Mouse (Mus musculus) G1E (cell line): Measurements from ENCODE around the gene Six3. TPM values are rescaled to one million over a fixed set of nuclear protein-coding genes. Genes with fewer than 3 reads are reported as not detected.

Experiments
- ATAC-seq: 2 replicates; pipeline ENCODE4 v1.8.0; 2016; ENCODE audit warnings: mild to moderate bottlenecking; ENCODE audit not compliant: insufficient number of reproducible peaks, poor library complexity, low FRiP score, severe bottlenecking; ENCODE audit errors: extremely low read depth
- DNase-seq: peaks from one replicate; pipeline ENCODE4 v3.0.0; 2012; ENCODE audit warnings: low spot score
- H3K27me3 ChIP-seq: 2 replicates; pipeline ENCODE4 v1.6.1; 2012; ENCODE audit warnings: mild to moderate bottlenecking, low read length, inconsistent platforms; ENCODE audit not compliant: insufficient read depth
- H3K36me3 ChIP-seq: replicated peaks from 2 replicates; pipeline ENCODE3; 2012; ENCODE audit warnings: mild to moderate bottlenecking, inconsistent platforms
- H3K4me1 ChIP-seq: 2 replicates; pipeline ENCODE4 v1.6.1; 2012; ENCODE audit warnings: low read depth, low read length, inconsistent platforms, mixed read lengths; ENCODE audit not compliant: insufficient read depth
- H3K4me3 ChIP-seq: 2 replicates; pipeline ENCODE4 v1.5.1; 2012; ENCODE audit warnings: low read depth, mild to moderate bottlenecking, inconsistent platforms, low read length, moderate library complexity, mixed read lengths
- H3K9me3 ChIP-seq: replicated peaks from 2 replicates; pipeline ENCODE4 v1.6.1; 2012; ENCODE audit warnings: inconsistent platforms
- CTCF ChIP-seq: IDR thresholded peaks from 2 replicates; pipeline ENCODE4 v1.5.1; 2012; ENCODE audit warnings: low read depth, low read length, inconsistent platforms, mixed read lengths
- GATA1 ChIP-seq: IDR thresholded peaks from 2 replicates; pipeline ENCODE4 v1.6.1; 2012; ENCODE audit warnings: borderline replicate concordance, low read length, inconsistent platforms, mixed read lengths
- GATA2 ChIP-seq: IDR thresholded peaks from 2 replicates; pipeline ENCODE4 v1.6.1; 2012; ENCODE audit warnings: low read depth, low read length, inconsistent platforms, borderline replicate concordance
- POLR2AphosphoS5 ChIP-seq: IDR thresholded peaks from 2 replicates; pipeline ENCODE4 v1.6.1; 2012; ENCODE audit warnings: low read depth, low read length, inconsistent platforms; ENCODE audit not compliant: insufficient replicate concordance
- TAL1 ChIP-seq: conservative IDR thresholded peaks from 2 replicates; pipeline ENCODE4 v1.6.1; 2012; ENCODE audit warnings: low read depth, low read length, inconsistent platforms, mixed read lengths
- polyA plus RNA-seq: library from polyadenylated mRNA; stranded (reverse); fragments of >175 nt; gene quantifications from 2 replicates; pipeline ENCODE4 v1.2.3, GENCODE M21; 2012
- total RNA-seq, 2 experiments: library from RNA; stranded (forward) in 1 of 2; stranded (reverse) in 1 of 2; fragments of 200-1000 nt in 1 of 2; fragments of >200 nt in 1 of 2; fragmentation: Nextera tagmentation in 1 of 2; gene quantifications; 2 replicates each; pipeline ENCODE4 v1.2.3; 2014 to 2017

Gene Six3
- total and polyA plus RNA-seq, 3 experiments = 0.05 TPM; not detected in 2

DNA sequence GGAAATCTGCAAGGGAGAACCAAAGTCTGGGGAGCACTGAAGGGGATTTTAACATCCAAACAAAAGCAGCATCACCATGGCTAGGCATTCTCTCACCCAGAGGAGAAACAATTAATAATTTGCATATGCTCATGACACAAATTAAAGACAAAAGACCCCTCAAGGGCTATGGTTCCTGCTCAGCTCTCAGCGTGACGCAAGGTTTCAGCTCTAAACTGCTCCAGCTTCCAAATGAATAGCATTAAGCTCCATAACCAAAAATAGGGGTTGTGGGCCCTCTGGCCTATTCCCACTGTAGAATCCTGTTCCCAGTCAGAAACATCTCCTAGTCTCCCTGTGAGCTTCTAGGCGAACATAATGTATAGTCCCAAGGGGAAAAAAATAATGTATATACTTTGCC lies 6.9 kb upstream of the Six3 start:
- TF ChIP-seq CTCF = no peak
- no peak for TF ChIP-seq GATA2
- no peak for TF ChIP-seq POLR2AphosphoS5
- TF ChIP-seq GATA1 = no peak
- no peak for TF ChIP-seq TAL1
- H3K9me3 ChIP-seq = no peaks in the 10 kb centered on the region
- DNase-seq (no peak), ATAC-seq (no peak)
- H3K4me1 ChIP-seq = no peaks in the 10 kb centered on the region
- H3K4me3 ChIP-seq = no peak overlapping the region
- no peaks in the 10 kb centered on the region for H3K36me3 ChIP-seq
- peaks cover 19% of the 10 kb centered on the region; the same call in 1 of the 2 replicates for H3K27me3 ChIP-seq

DNA sequence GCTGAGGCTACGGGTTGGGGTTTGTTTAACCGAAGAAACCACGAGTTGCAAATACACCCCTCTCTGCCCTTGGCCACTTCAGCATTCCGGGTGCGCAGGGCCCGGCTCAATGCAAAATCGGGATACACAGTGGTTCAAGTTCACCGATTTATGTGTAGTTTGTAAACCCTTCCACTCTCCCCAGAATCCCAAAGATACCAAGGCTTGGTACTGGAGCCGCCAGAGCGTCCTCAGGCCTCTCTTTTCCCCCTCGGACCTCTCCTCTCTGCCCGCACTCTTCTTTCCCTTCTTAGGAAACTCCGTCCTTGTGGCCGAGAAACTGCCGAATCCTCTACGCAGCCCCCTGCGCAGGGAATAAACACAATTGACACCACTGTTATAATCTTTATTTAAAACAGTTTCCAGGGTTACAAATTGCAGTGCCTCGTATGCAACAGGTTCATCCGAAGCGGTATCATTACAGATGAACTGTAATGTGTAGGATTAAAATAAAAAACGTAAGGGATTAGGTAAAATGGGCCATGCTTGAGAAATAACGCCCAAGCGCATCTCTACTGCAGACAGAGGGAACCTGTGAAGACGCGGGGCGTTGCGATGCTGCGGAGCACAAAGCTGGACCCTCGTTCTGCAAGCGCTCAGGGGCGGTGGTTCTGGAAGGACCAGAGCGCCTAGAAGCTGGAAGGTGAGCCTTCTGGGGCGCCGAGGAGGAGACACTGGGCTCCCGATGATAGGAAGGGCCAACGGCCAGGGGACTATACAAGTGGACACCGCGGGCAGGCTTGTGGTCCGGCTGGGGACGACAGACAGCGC lies 5.6 kb upstream of the Six3 start:
- H3K27me3 ChIP-seq = peaks cover 28% of the 10 kb centered on the region; the same call in 1 of the 2 replicates
- no peak for DNase-seq
- H3K4me3 ChIP-seq = no peak overlapping the region

DNA sequence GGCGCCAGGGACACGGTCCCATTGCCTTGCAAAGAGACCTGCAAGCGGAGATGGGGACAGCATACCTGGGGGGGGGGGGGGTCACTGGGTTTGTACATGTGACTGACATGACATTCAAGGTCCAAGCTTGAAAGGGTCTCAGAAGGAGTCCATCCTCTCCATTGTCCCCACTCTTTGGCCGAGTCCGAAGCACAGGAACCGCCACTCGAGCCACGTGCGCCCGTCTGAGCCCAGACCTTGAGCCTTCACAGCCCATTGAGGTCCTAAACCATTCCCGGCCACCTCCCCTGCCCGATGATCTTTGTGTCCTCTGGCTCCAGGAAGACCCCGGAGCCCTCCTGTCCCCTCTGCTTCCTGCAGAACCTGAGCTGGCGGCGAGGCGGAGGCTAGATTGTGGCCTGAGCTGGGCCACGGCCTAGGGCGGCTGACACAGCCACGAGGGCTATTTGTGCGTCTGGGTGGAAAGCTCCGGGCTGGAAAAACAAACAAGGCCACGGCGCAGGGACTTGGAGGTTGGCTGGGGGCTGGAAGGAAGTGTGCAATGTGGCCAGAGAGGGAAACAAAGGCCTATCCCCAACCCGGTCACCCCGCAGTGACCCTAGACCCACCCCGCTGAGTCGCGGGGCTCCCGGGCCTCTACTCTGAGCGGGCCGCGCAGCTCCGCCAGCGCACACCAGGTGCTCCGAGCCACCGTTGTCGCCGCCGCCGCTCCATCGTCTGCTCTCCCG lies 4.9 kb upstream of the Six3 start:
- Histone ChIP-seq H3K4me3 (no peak overlapping the region), H3K36me3 (no peaks in the 10 kb centered on the region), H3K9me3 (no peaks in the 10 kb centered on the region), H3K4me1 (no peaks in the 10 kb centered on the region), H3K27me3 (peaks cover 32% of the 10 kb centered on the region; the same call in 1 of the 2 replicates)
- no peak for ATAC-seq
- DNase-seq = no peak
- no peak for TF ChIP-seq POLR2AphosphoS5
- no peak for TF ChIP-seq CTCF
- TF ChIP-seq GATA2 = no peak
- TF ChIP-seq TAL1 = no peak
- no peak for TF ChIP-seq GATA1

More for the DNA sequence above, 5.6 kb upstream of the Six3 start:
- no peaks in the 10 kb centered on the region for H3K36me3 ChIP-seq
- no peaks in the 10 kb centered on the region for H3K9me3 ChIP-seq
- ATAC-seq = no peak
- no peaks in the 10 kb centered on the region for H3K4me1 ChIP-seq
- TF ChIP-seq CTCF (no peak), POLR2AphosphoS5 (no peak), TAL1 (no peak), GATA1 (no peak), GATA2 (no peak)

DNA sequence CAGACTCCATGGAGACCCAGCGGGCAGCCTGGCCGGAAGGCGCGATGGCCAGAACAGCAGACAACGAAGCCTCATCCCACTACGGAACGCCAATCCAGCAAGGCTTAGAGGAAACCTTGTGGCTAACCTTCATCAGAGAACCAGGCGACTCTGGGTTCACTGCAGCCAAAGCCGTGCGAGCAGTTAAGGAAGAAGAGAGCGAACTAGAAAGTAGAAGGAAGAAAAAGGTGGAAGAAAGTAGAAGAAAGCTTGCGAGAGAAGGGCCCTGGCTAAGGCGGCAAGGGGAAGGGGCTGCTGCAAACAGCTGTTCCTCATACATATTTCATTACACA lies 4.3 kb upstream of the Six3 start:
- H3K27me3 ChIP-seq = peaks cover 36% of the 10 kb centered on the region; the same call in 1 of the 2 replicates
- H3K4me3 ChIP-seq = no peak overlapping the region
- TF ChIP-seq TAL1 = no peak
- TF ChIP-seq GATA2 = no peak
- no peak for TF ChIP-seq CTCF
- no peak for TF ChIP-seq POLR2AphosphoS5
- no peak for TF ChIP-seq GATA1
- no peaks in the 10 kb centered on the region for H3K36me3 ChIP-seq
- ATAC-seq (no peak), DNase-seq (no peak)
- H3K9me3 ChIP-seq = no peaks in the 10 kb centered on the region
- no peaks in the 10 kb centered on the region for H3K4me1 ChIP-seq

DNA sequence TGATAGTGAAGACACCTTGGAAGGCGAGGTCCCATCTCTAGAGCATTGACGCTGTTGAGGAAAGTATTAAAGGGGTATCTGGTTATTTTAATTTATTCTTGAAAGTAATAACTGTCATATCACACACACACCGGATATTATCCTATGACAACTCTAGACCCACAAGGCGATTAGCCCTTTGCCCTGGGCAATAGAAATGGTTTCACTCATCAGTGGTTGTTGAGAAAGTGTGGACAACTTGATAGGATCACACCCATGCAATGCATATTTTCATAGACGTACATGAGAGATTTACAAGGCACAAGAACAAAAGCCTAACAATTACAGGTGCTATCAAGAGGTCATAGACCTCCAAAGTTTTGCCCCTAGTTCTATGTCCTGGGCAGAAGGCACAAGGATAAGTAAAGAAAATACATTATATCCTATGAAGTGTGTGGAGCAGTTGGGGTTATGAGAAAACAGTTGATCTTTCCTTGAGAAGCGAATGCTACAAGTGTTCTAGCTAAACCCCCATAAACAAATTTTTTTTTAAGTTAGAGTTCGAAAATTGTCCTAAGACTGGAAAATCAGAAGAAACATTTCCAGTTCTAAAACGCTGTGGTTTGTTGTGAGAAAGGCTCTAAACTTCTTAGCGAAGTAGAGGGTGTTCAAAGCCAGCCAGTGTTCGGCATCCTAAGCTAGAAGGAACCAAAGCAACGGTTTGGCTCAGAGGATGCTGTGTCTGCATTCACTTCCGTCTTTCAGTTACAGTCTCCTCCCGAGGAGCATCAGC lies 3.6 kb upstream of the Six3 start:
- TF ChIP-seq CTCF (no peak), GATA2 (no peak), POLR2AphosphoS5 (no peak)
- H3K27me3 ChIP-seq = peaks cover 41% of the 10 kb centered on the region; the same call in 1 of the 2 replicates
- no peaks in the 10 kb centered on the region for H3K4me1 ChIP-seq
- H3K4me3 ChIP-seq = no peak overlapping the region
- no peak for DNase-seq
- H3K9me3 ChIP-seq = no peaks in the 10 kb centered on the region
- ATAC-seq = no peak
- H3K36me3 ChIP-seq = no peaks in the 10 kb centered on the region
